Mouse (Mus musculus) heart, adult 8-10 months (tissue): ENCODE data around the gene Hsf5. TPM values are rescaled to one million over a fixed set of nuclear protein-coding genes. Genes with fewer than 3 reads are reported as not detected.

Experiments used
- DNase-seq: peaks from one replicate; pipeline ENCODE4 v3.0.0; 2022; ENCODE audit warnings: low spot score
- total RNA-seq, 4 experiments: library from RNA; stranded (reverse); gene quantifications; 2 replicates each; pipeline ENCODE4 v1.2.4; 2022

The Hsf5 gene
- total RNA-seq, 4 experiments from 2014 or later: 0.05 to 0.06 TPM; not detected in 2

GRCm38 (mm10) chr11:87590841-87591525 is 26.0 kb upstream of the Hsf5 start:
- peak; percentile 53 for DNase-seq

GRCm38 (mm10) chr11:87591526-87592353 is 25.2 kb upstream of the Hsf5 start, which contains the start of gene Mtmr4:
Mtmr4 (plus strand) TSS chr11:87592162.
- peak; percentile 100 for DNase-seq

GRCm38 (mm10) chr11:87592354-87592695 is 24.6 kb upstream of the Hsf5 start:
- DNase-seq: no peak

GRCm38 (mm10) chr11:87592713-87593598 is 24.0 kb upstream of the Hsf5 start:
- DNase-seq: no peak

GRCm38 (mm10) chr11:87595327-87595841 is 21.6 kb upstream of the Hsf5 start:
- DNase-seq: peak; percentile 81

- DNase-seq: no peak
These were observed 21.0 kb upstream of the Hsf5 start for GRCm38 (mm10) chr11:87595976-87596375.

- no peak for DNase-seq
These were observed 20.5 kb upstream of the Hsf5 start for GRCm38 (mm10) chr11:87596492-87596891.

- no peak for DNase-seq
These were observed 19.9 kb upstream of the Hsf5 start for GRCm38 (mm10) chr11:87597061-87597460.

- DNase-seq: no peak
These were observed 17.4 kb upstream of the Hsf5 start for GRCm38 (mm10) chr11:87599395-87600089.

DNA sequence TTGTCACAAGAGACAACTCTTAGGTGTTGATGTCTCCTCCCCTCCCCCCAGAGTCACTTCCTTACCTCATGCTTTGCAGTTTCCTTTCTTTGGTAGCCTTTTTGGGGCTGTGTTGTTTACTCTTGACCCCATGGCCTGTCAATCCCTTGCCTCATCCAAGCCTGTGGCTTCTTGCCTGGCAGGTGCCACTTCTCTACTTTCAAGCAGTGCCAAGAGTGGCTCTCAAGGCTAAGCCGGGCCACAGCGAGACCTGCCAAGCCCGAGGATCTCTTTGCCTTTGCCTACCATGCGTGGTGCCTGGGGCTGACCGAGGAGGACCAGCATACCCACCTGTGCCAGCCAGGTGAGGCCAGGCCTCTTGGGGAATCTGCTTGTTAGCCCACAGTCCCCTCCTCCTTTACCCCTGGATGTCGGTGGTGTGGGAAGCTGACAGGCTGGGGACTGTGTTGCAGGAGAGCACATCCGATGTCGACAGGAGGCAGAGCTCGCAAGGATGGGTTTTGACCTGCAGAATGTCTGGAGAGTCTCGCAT is 16.6 kb upstream of the Hsf5 start:
- no peak for DNase-seq

DNA sequence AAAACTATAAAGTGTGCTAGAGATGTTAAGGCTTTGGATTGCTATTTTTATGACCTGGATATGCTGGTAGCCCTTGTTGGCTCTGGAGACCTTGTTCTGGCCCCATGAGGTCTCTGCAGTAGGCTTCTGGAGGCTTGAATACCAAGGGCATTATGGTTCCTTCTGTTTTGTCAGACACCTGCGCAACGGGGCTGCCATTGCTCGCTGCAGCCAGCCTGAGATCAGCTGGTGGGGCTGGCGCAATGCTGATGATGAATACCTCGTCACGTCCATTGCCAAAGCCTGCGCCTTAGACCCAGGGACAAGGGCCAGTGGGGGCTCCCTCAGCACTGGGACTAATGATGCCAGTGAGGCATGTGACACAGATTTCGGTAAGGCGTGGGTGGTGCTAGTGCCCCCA is 14.7 kb upstream of the Hsf5 start:
- DNase-seq: no peak

DNA sequence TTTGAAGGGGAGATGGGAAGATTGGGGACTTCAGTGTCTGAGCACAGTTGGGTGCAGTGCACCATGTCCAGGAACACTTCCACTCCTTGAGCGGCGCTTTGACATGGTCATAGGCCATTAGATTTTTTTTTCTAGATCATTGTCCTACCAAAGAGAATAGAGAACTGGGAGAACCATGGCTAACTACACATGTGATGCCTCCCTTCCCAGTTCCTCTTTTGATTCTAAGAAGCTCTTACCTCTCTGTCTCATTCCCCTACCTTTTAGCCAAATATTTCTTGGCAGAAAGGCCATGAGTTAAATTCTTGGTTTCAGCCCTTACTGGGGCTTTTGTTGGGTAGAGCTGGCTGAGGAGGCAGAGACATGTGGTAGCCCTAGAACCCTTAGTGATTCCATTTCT is 13.4 kb upstream of the Hsf5 start:
- no peak for DNase-seq

GRCm38 (mm10) chr11:87609264-87609663 is 7.7 kb upstream of the Hsf5 start:
- DNase-seq: no peak

DNA sequence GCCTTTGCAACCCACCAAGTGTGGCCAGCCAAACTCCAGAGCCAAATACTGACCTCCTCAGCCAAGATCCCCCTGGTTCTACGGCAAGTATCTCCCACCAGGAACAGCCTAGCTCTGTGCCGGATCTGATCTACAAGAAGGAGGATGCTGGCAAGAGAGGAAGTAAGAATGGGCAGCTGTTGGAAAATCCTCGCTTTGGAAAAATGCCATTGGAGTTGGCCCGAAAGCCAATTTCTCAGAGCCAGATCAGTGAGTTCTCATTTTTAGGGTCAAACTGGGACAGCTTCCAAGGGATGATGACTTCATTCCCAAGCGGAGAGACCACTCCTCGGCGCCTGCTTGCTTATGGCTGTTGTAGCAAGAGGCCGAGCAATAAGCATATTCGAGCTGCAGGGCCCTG is 5.4 kb upstream of the Hsf5 start:
- DNase-seq: no peak

DNA sequence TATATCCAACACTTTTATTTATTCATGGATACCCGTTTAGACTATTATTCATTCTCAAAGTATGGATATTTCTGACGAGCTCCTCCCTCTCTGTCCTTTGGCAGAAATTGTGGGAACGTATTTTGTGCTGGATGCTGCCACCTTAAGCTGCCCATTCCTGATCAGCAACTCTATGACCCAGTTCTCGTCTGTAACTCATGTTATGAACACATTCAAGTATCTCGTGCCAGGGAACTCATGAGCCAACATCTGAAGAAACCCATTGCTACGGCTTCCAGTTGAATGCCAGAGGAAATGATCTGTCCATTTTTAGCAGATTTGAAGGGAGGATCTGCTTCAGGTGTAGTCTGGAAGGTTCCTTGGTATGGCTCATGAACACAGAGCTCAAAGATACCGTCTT is 3.0 kb upstream of the Hsf5 start:
- no peak for DNase-seq

GRCm38 (mm10) chr11:87615551-87615950 is 1.4 kb upstream of the Hsf5 start:
- no peak for DNase-seq

- no peak for DNase-seq
These were observed 1.0 kb upstream of the Hsf5 start for GRCm38 (mm10) chr11:87615952-87616351.

DNA sequence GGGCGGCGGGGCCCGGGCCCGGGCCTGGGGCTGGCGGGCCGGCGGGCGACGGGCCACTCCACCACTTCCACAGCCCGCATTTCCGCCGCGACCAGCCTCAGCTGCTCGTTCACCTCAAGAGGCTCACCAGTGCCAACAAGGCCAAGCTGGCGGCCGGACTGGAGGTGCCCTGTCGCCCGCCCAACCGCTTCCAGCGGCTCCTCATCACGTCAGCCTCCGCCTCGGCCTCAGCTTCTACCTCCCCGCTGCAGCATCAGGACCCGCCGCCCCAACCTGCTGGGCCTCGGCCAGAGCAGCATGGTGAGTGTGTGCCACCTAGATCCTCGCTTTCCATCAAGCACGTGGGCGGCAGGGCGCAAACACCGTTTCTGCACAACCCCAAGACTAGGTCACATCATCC is 642 bp downstream of the Hsf5 start:
- DNase-seq: no peak

GRCm38 (mm10) chr11:87623160-87623559 is 6.2 kb downstream of the Hsf5 start:
- DNase-seq: no peak

- DNase-seq: no peak
These were observed 12.9 kb downstream of the Hsf5 start for GRCm38 (mm10) chr11:87629859-87630258.

DNA sequence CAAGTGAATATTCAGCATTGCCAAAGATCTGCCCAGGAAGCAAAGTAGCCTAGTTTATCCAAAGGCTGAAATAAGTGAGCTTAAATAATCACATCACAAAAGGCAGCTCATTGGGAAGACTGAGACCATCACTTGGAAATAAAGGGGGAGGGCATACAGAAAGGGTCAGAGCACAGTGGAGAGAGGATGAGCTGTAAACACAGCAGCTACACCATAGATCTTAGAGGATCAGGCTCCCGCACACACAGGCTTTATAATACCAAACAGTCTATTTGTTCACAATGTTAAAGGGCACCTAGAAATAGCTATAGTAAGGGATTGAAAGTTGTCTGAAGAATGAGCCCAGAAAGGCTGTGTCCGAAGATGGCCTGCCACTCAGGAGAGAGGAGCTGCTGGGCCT is 21.8 kb downstream of the Hsf5 start:
- no peak for DNase-seq
